7 mouse cellular contexts compared by ENCODE assay signal in the genomic region with DNA sequence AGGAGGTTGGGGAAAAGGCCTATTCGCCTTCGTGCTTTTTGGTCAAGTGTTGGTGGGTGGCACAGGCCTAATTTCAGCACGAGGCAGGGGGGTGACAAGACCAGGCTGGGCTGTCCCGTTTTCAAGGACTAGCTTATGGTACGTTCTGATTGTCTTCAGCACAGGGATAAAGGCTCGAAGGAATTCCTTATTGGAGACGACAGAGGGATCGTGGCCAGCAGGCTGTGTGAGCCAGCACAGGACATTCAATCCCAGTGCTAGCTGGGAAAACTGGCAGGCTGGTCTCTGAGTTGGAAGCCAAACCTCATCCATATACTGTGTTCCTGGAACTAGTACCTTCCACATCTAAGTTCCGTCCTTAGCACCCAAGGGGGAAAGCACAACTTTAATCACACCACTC. TPM values are rescaled to one million over a fixed set of nuclear protein-coding genes. Genes with fewer than 3 reads are reported as not detected.
DNase-seq lines count a peak whose midpoint lies in the region; ATAC-seq lines count a peak whose summit lies in the region.

No protein-coding gene starts in this region.

- H3K4me1 ChIP-seq in megakaryocyte, embryonic 14.5 days = peaks cover 76% of the 10 kb centered on the region
- H3K4me1 ChIP-seq in embryonic facial prominence, embryonic 14.5 days (ENCODE audit: control insufficient read depth, insufficient read depth, low read length) = peaks cover 8% of the 10 kb centered on the region
- H3K4me1 ChIP-seq in heart, embryonic 14.5 days (ENCODE audit: control insufficient read depth in 2 of 2, insufficient read depth in 2 of 2, low read length in 2 of 2) = peaks cover 20 to 25% of the 10 kb centered on the region in 2 experiments
- H3K4me1 ChIP-seq in lung, embryonic 16.5 days (replicated peaks; ENCODE audit: control insufficient read depth, insufficient read depth, low read length) = peaks cover 23% of the 10 kb centered on the region

- peak overlapping the region; percentile 84 for H3K4me2 ChIP-seq in embryonic facial prominence, embryonic 14.5 days (ENCODE audit: low read depth, low read length)
- H3K4me2 ChIP-seq in heart, embryonic 14.5 days (ENCODE audit: low read length) = peak overlapping the region; percentile 87
- H3K4me2 ChIP-seq in lung, embryonic 16.5 days (ENCODE audit: low read depth, low read length) = peak overlapping the region; percentile 82

- no peaks in the 10 kb centered on the region for H3K27me3 ChIP-seq in megakaryocyte, embryonic 14.5 days (replicated peaks)
- H3K27me3 ChIP-seq in embryonic facial prominence, embryonic 14.5 days (replicated peaks; ENCODE audit: control insufficient read depth, insufficient read depth, low read length) = no peaks in the 10 kb centered on the region
- no peaks in the 10 kb centered on the region for H3K27me3 ChIP-seq in heart, embryonic 14.5 days (ENCODE audit: control insufficient read depth, insufficient read depth, low read length)
- H3K27me3 ChIP-seq in lung, embryonic 16.5 days (ENCODE audit: control insufficient read depth, insufficient read depth, low read depth, low read length) = no peaks in the 10 kb centered on the region

- H3K27ac ChIP-seq in embryonic facial prominence, embryonic 14.5 days (replicated peaks; ENCODE audit: low read depth, low read length) = peak overlapping the region; percentile 96
- H3K27ac ChIP-seq in heart, embryonic 14.5 days (replicated peaks in 1 of 2; ENCODE audit: control insufficient read depth in 1 of 2, insufficient read depth in 1 of 2, low read depth in 2 of 2, low read length in 2 of 2) = peak overlapping the region; percentile 89 to 98
- H3K27ac ChIP-seq in lung, embryonic 16.5 days (ENCODE audit: low read length) = peak overlapping the region; percentile 98

- peak overlapping the region; percentile 100 for H3K4me3 ChIP-seq in megakaryocyte, embryonic 14.5 days (replicated peaks)
- H3K4me3 ChIP-seq in embryonic facial prominence, embryonic 14.5 days (ENCODE audit: low read depth, low read length) = peak overlapping the region; percentile 98
- peak overlapping the region; percentile 58 to 91 for H3K4me3 ChIP-seq in heart, embryonic 14.5 days (ENCODE audit: control insufficient read depth in 1 of 2, insufficient read depth in 1 of 2, low read depth in 1 of 2, low read length in 2 of 2)
- H3K4me3 ChIP-seq in lung, embryonic 16.5 days (ENCODE audit: low read length) = peak overlapping the region; percentile 96

- WGBS in embryonic facial prominence, embryonic 14.5 days = 6% methylated on average over 9 of the region's 9 CpGs
- 6% methylated on average over 9 of the region's 9 CpGs for WGBS in heart, embryonic 14.5 days
- 6% methylated on average over 9 of the region's 9 CpGs for WGBS in lung, embryonic 16.5 days

- no peak for ATAC-seq in megakaryocyte, adult 5-6 weeks (ENCODE audit: poor library complexity, severe bottlenecking)
- 0 out of 2 replicates have a peak, but pooled peaks have one; percentile 0 for ATAC-seq in embryonic facial prominence, embryonic 14.5 days (ENCODE audit: low read depth)
- ATAC-seq in heart, embryonic 14.5 days (ENCODE audit: insufficient number of reproducible peaks, insufficient read depth, low FRiP score, low read depth) = 0 out of 2 replicates have a peak, but pooled peaks have one; percentile 4
- peak; percentile 24 for ATAC-seq in lung, embryonic 16.5 days (ENCODE audit: low read depth)
- no peak for ATAC-seq in granulocyte monocyte progenitor cell, adult 5-6 weeks (replicated peaks; ENCODE audit: poor library complexity, severe bottlenecking)

- peak; percentile 32 for DNase-seq in embryonic facial prominence, embryonic 14.5 days (ENCODE audit: low spot score)
- DNase-seq in layer of hippocampus, postnatal 36 days = no peak

- peaks cover 30% of the 10 kb centered on the region for H3K36me3 ChIP-seq in megakaryocyte, embryonic 14.5 days (replicated peaks; ENCODE audit: low read length)
- H3K36me3 ChIP-seq in embryonic facial prominence, embryonic 14.5 days (ENCODE audit: control insufficient read depth, insufficient read depth, low read length) = peaks cover 19% of the 10 kb centered on the region
- peaks cover 23% of the 10 kb centered on the region for H3K36me3 ChIP-seq in heart, embryonic 14.5 days (ENCODE audit: control insufficient read depth, insufficient read depth, low read length)
- H3K36me3 ChIP-seq in lung, embryonic 16.5 days (ENCODE audit: control insufficient read depth, insufficient read depth, low read length) = peaks cover 8% of the 10 kb centered on the region

- H3K9me3 ChIP-seq in megakaryocyte, embryonic 14.5 days = no peaks in the 10 kb centered on the region
- no peaks in the 10 kb centered on the region for H3K9me3 ChIP-seq in embryonic facial prominence, embryonic 14.5 days (ENCODE audit: control insufficient read depth, low read length)
- no peaks in the 10 kb centered on the region for H3K9me3 ChIP-seq in heart, embryonic 14.5 days (ENCODE audit: control insufficient read depth, low read length)
- H3K9me3 ChIP-seq in lung, embryonic 16.5 days (ENCODE audit: control insufficient read depth, low read length) = no peaks in the 10 kb centered on the region

- peak overlapping the region; percentile 98 for H3K9ac ChIP-seq in embryonic facial prominence, embryonic 14.5 days (ENCODE audit: low read depth, low read length)
- peak overlapping the region; percentile 96 for H3K9ac ChIP-seq in heart, embryonic 14.5 days (ENCODE audit: low read length)
- peak overlapping the region; percentile 98 for H3K9ac ChIP-seq in lung, embryonic 16.5 days (ENCODE audit: low read length)

RNA-seq across cellular contexts. Expression of gene Erp29, which starts 0.6 kb away (rescaled TPM):
- polyA plus RNA-seq in megakaryocyte, embryonic 14.5 days (2012; ENCODE audit: insufficient read depth, low replicate concordance) = 132 and 257 TPM in 2 replicates
- 266 and 273 TPM in 2 replicates for total RNA-seq in megakaryocyte, adult 5-6 weeks (2015)
- 936 and 1,238 TPM in 2 replicates for total RNA-seq in megakaryocyte, adult 5-6 weeks (2017)
- polyA plus RNA-seq in embryonic facial prominence, embryonic 14.5 days (2014; fragmentation: Nextera tagmentation; extraction: Ambion mirVana) = 157 and 159 TPM in 2 replicates
- polyA plus RNA-seq in heart, embryonic 14.5 days (2014; fragmentation: Nextera tagmentation; extraction: Ambion mirVana) = 121 and 123 TPM in 2 replicates
- polyA plus RNA-seq in lung, embryonic 16.5 days (2015; fragmentation: Nextera tagmentation; extraction: Ambion mirVana) = 147 and 149 TPM in 2 replicates
- total RNA-seq in granulocyte monocyte progenitor cell, adult 5-6 weeks (2014; fragmentation: Nextera tagmentation) = 410 and 421 TPM in 2 replicates
- total RNA-seq in granulocyte monocyte progenitor cell, adult 5-6 weeks (2017) = 928 and 1,056 TPM in 2 replicates
- total RNA-seq in layer of hippocampus, postnatal 36 days (2021) = 100 to 1,000 TPM; 145 to 147 TPM

RNA-seq across cellular contexts. Expression of gene Tmem116, which starts 1.2 kb away (rescaled TPM):
- 0.93 TPM in 1 of 2 replicates, not detected in the other for polyA plus RNA-seq in megakaryocyte, embryonic 14.5 days (2012; ENCODE audit: insufficient read depth, low replicate concordance)
- total RNA-seq in megakaryocyte, adult 5-6 weeks (2015) = not detected in 2 replicates
- total RNA-seq in megakaryocyte, adult 5-6 weeks (2017) = not detected in 2 replicates
- polyA plus RNA-seq in embryonic facial prominence, embryonic 14.5 days (2014; fragmentation: Nextera tagmentation; extraction: Ambion mirVana) = 2.6 and 3.6 TPM in 2 replicates
- 4.2 TPM in 2 replicates for polyA plus RNA-seq in heart, embryonic 14.5 days (2014; fragmentation: Nextera tagmentation; extraction: Ambion mirVana)
- 3.0 and 4.5 TPM in 2 replicates for polyA plus RNA-seq in lung, embryonic 16.5 days (2015; fragmentation: Nextera tagmentation; extraction: Ambion mirVana)
- total RNA-seq in granulocyte monocyte progenitor cell, adult 5-6 weeks (2014; fragmentation: Nextera tagmentation) = not detected in 2 replicates
- total RNA-seq in granulocyte monocyte progenitor cell, adult 5-6 weeks (2017) = 0.62 and 0.69 TPM in 2 replicates
- 1 to 10 TPM; 8.1 to 8.8 TPM for total RNA-seq in layer of hippocampus, postnatal 36 days (2021)

RNA-seq across cellular contexts. Expression of gene Adam1b, which starts 50.3 kb away (rescaled TPM):
- 0.07 TPM in 1 of 2 replicates, not detected in the other for polyA plus RNA-seq in megakaryocyte, embryonic 14.5 days (2012; ENCODE audit: insufficient read depth, low replicate concordance)
- total RNA-seq in megakaryocyte, adult 5-6 weeks (2015) = not detected in 2 replicates
- 0.24 TPM in 1 of 2 replicates, not detected in the other for total RNA-seq in megakaryocyte, adult 5-6 weeks (2017)
- 0.17 TPM in 1 of 2 replicates, not detected in the other for polyA plus RNA-seq in embryonic facial prominence, embryonic 14.5 days (2014; fragmentation: Nextera tagmentation; extraction: Ambion mirVana)
- polyA plus RNA-seq in heart, embryonic 14.5 days (2014; fragmentation: Nextera tagmentation; extraction: Ambion mirVana) = 0.18 and 0.26 TPM in 2 replicates
- polyA plus RNA-seq in lung, embryonic 16.5 days (2015; fragmentation: Nextera tagmentation; extraction: Ambion mirVana) = 0.11 and 0.14 TPM in 2 replicates
- total RNA-seq in granulocyte monocyte progenitor cell, adult 5-6 weeks (2014; fragmentation: Nextera tagmentation) = not detected in 2 replicates
- total RNA-seq in granulocyte monocyte progenitor cell, adult 5-6 weeks (2017) = 0.15 TPM in 1 of 2 replicates, not detected in the other
- total RNA-seq in layer of hippocampus, postnatal 36 days (2021) = under 1 TPM; 0.13 to 0.15 TPM

RNA-seq across cellular contexts. Expression of gene Naa25, which starts 55.2 kb away (rescaled TPM):
- 1.0 TPM in 1 of 2 replicates, not detected in the other for polyA plus RNA-seq in megakaryocyte, embryonic 14.5 days (2012; ENCODE audit: insufficient read depth, low replicate concordance)
- total RNA-seq in megakaryocyte, adult 5-6 weeks (2015) = 13.3 and 17.9 TPM in 2 replicates
- total RNA-seq in megakaryocyte, adult 5-6 weeks (2017) = 25.6 and 32.2 TPM in 2 replicates
- 38.0 and 40.3 TPM in 2 replicates for polyA plus RNA-seq in embryonic facial prominence, embryonic 14.5 days (2014; fragmentation: Nextera tagmentation; extraction: Ambion mirVana)
- 30.9 and 32.8 TPM in 2 replicates for polyA plus RNA-seq in heart, embryonic 14.5 days (2014; fragmentation: Nextera tagmentation; extraction: Ambion mirVana)
- 35.1 and 35.9 TPM in 2 replicates for polyA plus RNA-seq in lung, embryonic 16.5 days (2015; fragmentation: Nextera tagmentation; extraction: Ambion mirVana)
- total RNA-seq in granulocyte monocyte progenitor cell, adult 5-6 weeks (2014; fragmentation: Nextera tagmentation) = 35.8 and 39.4 TPM in 2 replicates
- 74.6 and 75.1 TPM in 2 replicates for total RNA-seq in granulocyte monocyte progenitor cell, adult 5-6 weeks (2017)
- 10 to 100 TPM; 43.4 to 45.5 TPM for total RNA-seq in layer of hippocampus, postnatal 36 days (2021)

Comparison
In these comparisons a context has a peak if more than half of its experiments do, and no peak if none do; other contexts are left out.
1. ATAC-seq: peak in embryonic facial prominence, embryonic 14.5 days (single experiment), heart, embryonic 14.5 days (single experiment) and lung, embryonic 16.5 days (single experiment); none in megakaryocyte, adult 5-6 weeks (single experiment) and granulocyte monocyte progenitor cell, adult 5-6 weeks (single experiment).
2. Peak in every context shown above with its lines, with median percentiles within 50 percentile points of each other: H3K4me3 ChIP-seq, H3K27ac ChIP-seq, H3K4me2 ChIP-seq and H3K9ac ChIP-seq.